Mouse (Mus musculus) lung, embryonic 15.5 days (tissue): ENCODE results near the gene Slc35c1. TPM values are rescaled to one million over a fixed set of nuclear protein-coding genes. Genes with fewer than 3 reads are reported as not detected.
"Not testable (repeated sequence)": the region's sequence is repeated elsewhere in the genome, so short reads cannot be mapped to it uniquely, and the experiment has no call there.

Source experiments
- ATAC-seq: fragments of 200-750 bp; cut with Nextera tagmentation; 2 replicates; pipeline ENCODE4 v1.8.0; 2017; ENCODE audit warnings: moderate number of reproducible peaks, borderline replicate concordance; ENCODE audit not compliant: low FRiP score, low TSS enrichment; ENCODE audit errors: extremely low read depth
- H3K27ac ChIP-seq: fragments of 300-500 bp; sonication (generic); 2 replicates; pipeline ENCODE4 v1.5.1; 2015; ENCODE audit warnings: moderate library complexity, mild to moderate bottlenecking, inconsistent platforms
- H3K27me3 ChIP-seq: fragments of 300-500 bp; sonication (generic); 2 replicates; pipeline ENCODE4 v1.6.1; 2015; ENCODE audit warnings: inconsistent platforms
- H3K36me3 ChIP-seq: fragments of 300-500 bp; sonication (generic); 2 replicates; pipeline ENCODE4 v1.6.1; 2015; ENCODE audit warnings: inconsistent platforms
- H3K4me1 ChIP-seq: fragments of 300-500 bp; sonication (generic); 2 replicates; pipeline ENCODE4 v1.6.1; 2015; ENCODE audit warnings: inconsistent platforms
- H3K4me2 ChIP-seq: fragments of 300-500 bp; sonication (generic); 2 replicates; pipeline ENCODE4 v1.6.1; 2015; ENCODE audit warnings: inconsistent platforms, mild to moderate bottlenecking, moderate library complexity
- H3K4me3 ChIP-seq: fragments of 300-500 bp; sonication (generic); 2 replicates; pipeline ENCODE4 v1.5.1; 2015; ENCODE audit warnings: mild to moderate bottlenecking, inconsistent platforms
- H3K9ac ChIP-seq: fragments of 300-500 bp; sonication (generic); 2 replicates; pipeline ENCODE4 v1.6.1; 2015; ENCODE audit warnings: inconsistent platforms
- H3K9me3 ChIP-seq: fragments of 300-500 bp; sonication (generic); 2 replicates; pipeline ENCODE4 v1.6.1; 2016; ENCODE audit warnings: inconsistent platforms
- WGBS: fragments of 180-500 bp; shearing (Covaris S2); methylation state at CpG from one replicate; pipeline ENCODE4 v1.1.7; 2015; 5-methylcytosine and 5-hydroxymethylcytosine counted together
- polyA plus RNA-seq: library from polyadenylated mRNA; unstranded; fragments of >200 nt; fragmentation: Nextera tagmentation; extraction: Ambion mirVana; gene quantifications from 2 replicates; pipeline ENCODE4 v1.2.1, GENCODE M21; 2015

Gene Slc35c1
- polyA plus RNA-seq, 1 experiment from 2014 or later = 16.7 TPM

DNA sequence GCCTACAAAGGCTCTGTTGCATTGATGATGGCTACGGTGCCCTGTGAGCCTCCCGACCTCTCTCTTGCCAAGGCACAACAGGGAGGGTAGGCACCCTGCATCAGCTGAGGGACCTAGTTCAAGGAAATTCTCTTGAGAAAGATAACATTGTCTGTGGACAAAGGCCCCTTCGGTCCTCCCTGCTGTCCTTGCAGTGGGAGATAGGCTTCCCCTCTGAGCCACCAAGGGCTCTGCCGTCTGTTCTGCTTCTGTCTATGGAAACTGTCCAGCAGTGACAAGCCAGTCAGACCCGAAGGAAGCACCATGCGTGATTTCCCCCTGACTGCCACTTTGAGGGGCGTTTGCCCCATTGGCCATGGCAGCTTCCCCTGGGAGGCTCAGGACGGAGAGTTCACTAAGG lies 27.5 kb upstream of the Slc35c1 start:
- no peaks in the 10 kb centered on the region for H3K36me3 ChIP-seq
- H3K9me3 ChIP-seq = no peaks in the 10 kb centered on the region
- H3K9ac ChIP-seq = no peak overlapping the region
- peaks cover 21% of the 10 kb centered on the region for H3K4me1 ChIP-seq
- 73% methylated on average over 8 of the region's 8 CpGs for WGBS
- ATAC-seq = no peak
- H3K4me2 ChIP-seq = no peak overlapping the region
- no peak overlapping the region for H3K27ac ChIP-seq
- H3K27me3 ChIP-seq = peaks cover 31% of the 10 kb centered on the region
- no peak overlapping the region for H3K4me3 ChIP-seq

DNA sequence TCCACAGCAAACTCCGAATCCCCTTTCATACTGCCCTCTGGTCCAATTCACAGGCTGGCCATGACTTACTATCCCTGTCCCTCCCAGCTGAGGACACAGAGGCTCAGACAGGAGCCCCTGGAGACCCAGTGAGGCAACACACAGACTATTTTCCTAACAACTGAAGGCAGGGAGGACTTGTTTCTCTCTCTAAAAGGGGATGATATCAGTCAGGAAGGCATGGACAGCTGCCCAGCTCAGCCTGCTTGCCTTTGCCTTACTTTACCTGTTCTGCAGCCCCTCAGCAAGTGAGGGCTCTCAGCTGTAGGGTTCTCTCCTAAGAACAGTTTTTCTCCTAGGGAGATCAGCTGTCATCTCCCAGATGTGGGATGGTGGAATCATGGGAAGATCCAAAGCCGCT lies 26.6 kb upstream of the Slc35c1 start:
- Histone ChIP-seq H3K27me3 (peaks cover 32% of the 10 kb centered on the region), H3K4me1 (peaks cover 17% of the 10 kb centered on the region), H3K4me2 (no peak overlapping the region), H3K27ac (no peak overlapping the region), H3K9me3 (no peaks in the 10 kb centered on the region), H3K9ac (no peak overlapping the region), H3K36me3 (no peaks in the 10 kb centered on the region), H3K4me3 (no peak overlapping the region)
- WGBS = 49% methylated on average over 2 of the region's 2 CpGs
- no peak for ATAC-seq

DNA sequence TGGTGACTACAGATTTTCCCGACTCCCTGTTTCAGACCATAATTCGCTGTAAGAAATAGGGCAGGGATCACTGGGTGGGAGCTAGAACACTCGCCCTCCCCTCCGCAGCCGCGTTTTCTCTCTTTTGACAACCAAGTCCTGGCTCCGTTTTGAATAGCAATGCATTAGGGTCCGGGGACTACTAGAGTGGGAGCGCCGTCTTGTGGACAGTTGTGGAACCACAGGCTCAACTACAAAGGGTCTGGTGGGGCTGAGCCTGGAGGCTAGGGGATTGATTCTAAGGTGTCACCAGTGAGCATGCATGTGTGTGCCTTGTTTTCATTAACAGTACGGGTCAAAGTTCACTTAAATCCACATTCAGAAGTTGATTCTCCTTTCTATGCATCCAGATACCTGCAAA lies 26.1 kb upstream of the Slc35c1 start:
- ATAC-seq = no peak; the same call in 1 of the 2 replicates
- Histone ChIP-seq H3K36me3 (no peaks in the 10 kb centered on the region), H3K27ac (no peak overlapping the region), H3K9me3 (no peaks in the 10 kb centered on the region), H3K4me1 (peaks cover 12% of the 10 kb centered on the region), H3K4me2 (peak overlapping the region; percentile 37), H3K4me3 (no peak overlapping the region), H3K27me3 (peaks cover 32% of the 10 kb centered on the region), H3K9ac (no peak overlapping the region)
- 3% methylated on average over 11 of the region's 11 CpGs for WGBS

DNA sequence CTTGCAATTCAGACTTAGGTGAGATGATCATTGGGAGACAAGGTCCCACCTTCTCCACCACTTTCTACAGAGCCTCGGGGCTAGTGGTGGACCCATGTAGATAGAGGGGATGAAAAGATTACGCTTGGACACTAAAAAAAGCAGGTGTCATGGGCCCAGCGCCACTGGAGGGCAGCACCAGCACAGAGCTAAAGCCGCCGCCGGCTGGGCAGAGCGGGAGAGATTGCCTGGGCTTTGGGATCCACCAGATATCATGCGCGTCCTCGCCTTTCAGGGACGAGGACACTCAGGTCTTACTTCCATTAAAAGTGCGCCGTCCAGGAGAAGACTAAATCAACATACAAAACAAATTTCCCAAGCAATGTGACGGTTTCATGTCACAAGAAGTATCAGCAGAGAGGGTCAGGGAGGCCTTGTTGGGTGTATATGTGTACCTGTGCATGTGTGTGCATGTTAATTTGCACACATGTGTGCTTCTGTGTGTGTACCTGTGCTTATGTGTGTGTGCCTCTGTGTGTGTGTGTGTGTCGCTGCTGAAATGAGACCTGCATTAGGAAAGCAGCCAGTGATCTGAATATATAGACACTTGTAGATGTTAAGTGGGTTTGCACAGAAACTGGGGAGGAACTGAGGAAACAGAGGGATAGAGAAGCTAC lies 25.4 kb upstream of the Slc35c1 start:
- 7% methylated on average over 15 of the region's 15 CpGs for WGBS
- Histone ChIP-seq H3K9me3 (no peaks in the 10 kb centered on the region), H3K4me1 (peaks cover 9% of the 10 kb centered on the region; the same call in 1 of the 2 replicates), H3K36me3 (no peaks in the 10 kb centered on the region), H3K9ac (no peak overlapping the region), H3K4me3 (no peak overlapping the region), H3K4me2 (peak overlapping the region; percentile 37), H3K27ac (no peak overlapping the region), H3K27me3 (peaks cover 32% of the 10 kb centered on the region)
- ATAC-seq = no peak

DNA sequence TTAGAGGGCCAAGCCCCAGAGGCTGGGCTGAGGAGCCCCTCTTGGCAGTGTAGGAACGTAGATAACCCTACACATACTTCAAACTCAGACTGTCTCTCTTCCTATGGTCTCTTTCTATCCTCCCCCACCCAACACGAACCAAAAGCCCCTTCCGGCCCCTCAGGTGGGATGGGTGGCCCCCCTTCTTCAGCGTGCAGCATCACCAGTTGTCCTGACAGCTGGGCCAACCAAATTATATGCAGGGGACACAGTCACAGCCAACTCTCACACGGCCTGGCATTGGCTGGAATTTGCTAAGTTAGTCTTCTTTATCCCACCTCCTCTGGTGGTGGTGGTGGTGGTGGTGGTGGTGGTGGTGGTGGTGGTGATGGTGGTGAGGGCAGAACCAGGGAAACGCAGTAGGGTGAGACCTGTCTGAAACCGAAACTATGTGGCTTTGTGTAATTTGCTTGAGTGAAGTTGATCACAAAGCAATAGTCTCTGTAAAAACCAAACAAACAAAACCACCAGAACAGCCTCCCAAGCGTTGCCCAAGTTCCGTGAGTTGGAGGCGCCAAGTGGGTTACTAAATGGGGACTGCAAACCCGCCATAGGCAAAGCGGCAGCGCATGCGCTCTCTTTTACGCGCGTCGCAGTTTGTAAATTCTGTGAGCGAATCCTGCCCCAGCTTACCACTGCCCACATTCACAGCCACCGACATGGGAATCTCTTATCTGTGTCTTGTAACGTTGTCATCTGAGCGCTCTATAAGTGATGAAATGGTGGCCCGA lies 24.1 kb upstream of the Slc35c1 start:
- Histone ChIP-seq H3K4me1 (peaks cover 9% of the 10 kb centered on the region; the same call in 1 of the 2 replicates), H3K27ac (no peak overlapping the region), H3K9me3 (no peaks in the 10 kb centered on the region), H3K9ac (no peak overlapping the region), H3K27me3 (peaks cover 32% of the 10 kb centered on the region), H3K4me3 (peak overlapping the region; percentile 21; the same call in 1 of the 2 replicates), H3K36me3 (no peaks in the 10 kb centered on the region), H3K4me2 (peak overlapping the region; percentile 44)
- 25% methylated on average over 23 of the region's 23 CpGs for WGBS
- no peak for ATAC-seq

DNA sequence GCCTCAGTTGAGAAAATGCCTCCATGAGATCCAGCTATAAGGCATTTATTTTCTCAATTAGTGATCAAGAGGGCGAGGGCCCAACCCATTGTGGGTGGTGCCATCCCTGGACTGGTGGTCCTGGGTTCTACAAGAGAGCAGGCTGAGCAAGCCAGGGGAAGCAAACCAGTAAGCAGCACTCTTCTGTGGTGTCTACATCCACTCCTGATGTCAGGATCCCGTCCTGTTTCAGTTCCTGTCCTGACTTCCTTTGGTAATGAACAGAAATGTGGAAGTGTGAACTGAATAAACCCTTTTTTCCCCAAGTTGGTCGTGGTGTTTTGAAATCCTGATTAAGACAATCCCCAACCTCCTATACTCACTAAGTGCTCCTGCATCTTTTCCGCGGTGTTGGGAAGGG lies 23.2 kb upstream of the Slc35c1 start:
- Histone ChIP-seq H3K4me1 (peaks cover 9% of the 10 kb centered on the region; the same call in 1 of the 2 replicates), H3K36me3 (no peaks in the 10 kb centered on the region), H3K9me3 (no peaks in the 10 kb centered on the region), H3K27ac (no peak overlapping the region), H3K4me2 (no peak overlapping the region), H3K4me3 (no peak overlapping the region), H3K27me3 (peaks cover 32% of the 10 kb centered on the region), H3K9ac (no peak overlapping the region)
- ATAC-seq = no peak
- 38% methylated on average over 5 of the region's 5 CpGs for WGBS

DNA sequence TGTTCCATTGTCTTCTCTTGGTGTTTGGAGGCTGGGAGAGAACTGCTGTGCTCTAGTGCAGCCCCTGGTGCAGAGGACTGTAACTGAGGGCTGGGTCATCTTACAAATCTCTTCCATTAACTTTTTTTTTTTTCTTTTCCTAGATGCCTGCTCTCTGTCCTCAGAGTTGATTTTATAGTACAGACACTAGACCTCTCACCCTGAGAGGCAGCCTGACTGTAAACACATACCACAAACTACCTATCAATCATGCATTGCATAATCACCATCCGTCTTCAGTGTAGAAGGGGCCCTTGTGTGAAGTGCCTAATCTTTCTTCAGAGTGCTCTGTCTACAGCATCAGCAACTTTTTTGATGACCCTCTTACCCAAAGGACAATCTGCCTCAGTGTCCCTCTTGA lies 22.2 kb upstream of the Slc35c1 start:
- no peak for ATAC-seq
- H3K4me1 ChIP-seq = peaks cover 15% of the 10 kb centered on the region
- H3K4me3 ChIP-seq = no peak overlapping the region
- no peaks in the 10 kb centered on the region for H3K9me3 ChIP-seq
- H3K27me3 ChIP-seq = peaks cover 32% of the 10 kb centered on the region
- 9% methylated on average over 1 of the region's 1 CpGs for WGBS
- no peak overlapping the region for H3K27ac ChIP-seq
- no peak overlapping the region for H3K4me2 ChIP-seq
- no peak overlapping the region for H3K9ac ChIP-seq
- no peaks in the 10 kb centered on the region for H3K36me3 ChIP-seq

DNA sequence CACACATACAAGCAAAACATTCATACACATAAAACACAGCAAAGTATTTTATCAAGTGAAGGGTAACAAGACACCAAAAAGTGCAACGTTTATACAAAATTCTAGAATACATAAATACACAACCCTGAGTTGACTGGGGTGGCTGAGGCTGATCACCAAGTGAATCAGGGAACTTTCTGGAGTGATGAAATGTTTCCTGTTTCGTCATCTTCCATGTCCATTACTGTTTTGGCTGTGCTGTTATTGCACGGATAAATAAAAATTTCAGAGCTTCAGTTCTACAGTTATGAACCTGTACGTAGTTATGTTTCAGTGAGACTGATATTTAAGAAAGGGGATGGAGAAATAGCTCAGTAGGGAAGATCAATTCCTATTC lies 18.0 kb upstream of the Slc35c1 start:
- Histone ChIP-seq H3K27me3 (peaks cover 7% of the 10 kb centered on the region), H3K4me1 (peaks cover 7% of the 10 kb centered on the region; the same call in 1 of the 2 replicates), H3K27ac (peak overlapping the region; percentile 35), H3K9ac (no peak overlapping the region), H3K9me3 (no peaks in the 10 kb centered on the region), H3K4me3 (no peak overlapping the region), H3K4me2 (no peak overlapping the region), H3K36me3 (no peaks in the 10 kb centered on the region)
- ATAC-seq = 0 out of 2 replicates have a peak, but pooled peaks have one; percentile 8
- WGBS = 61% methylated on average over 4 of the region's 4 CpGs

DNA sequence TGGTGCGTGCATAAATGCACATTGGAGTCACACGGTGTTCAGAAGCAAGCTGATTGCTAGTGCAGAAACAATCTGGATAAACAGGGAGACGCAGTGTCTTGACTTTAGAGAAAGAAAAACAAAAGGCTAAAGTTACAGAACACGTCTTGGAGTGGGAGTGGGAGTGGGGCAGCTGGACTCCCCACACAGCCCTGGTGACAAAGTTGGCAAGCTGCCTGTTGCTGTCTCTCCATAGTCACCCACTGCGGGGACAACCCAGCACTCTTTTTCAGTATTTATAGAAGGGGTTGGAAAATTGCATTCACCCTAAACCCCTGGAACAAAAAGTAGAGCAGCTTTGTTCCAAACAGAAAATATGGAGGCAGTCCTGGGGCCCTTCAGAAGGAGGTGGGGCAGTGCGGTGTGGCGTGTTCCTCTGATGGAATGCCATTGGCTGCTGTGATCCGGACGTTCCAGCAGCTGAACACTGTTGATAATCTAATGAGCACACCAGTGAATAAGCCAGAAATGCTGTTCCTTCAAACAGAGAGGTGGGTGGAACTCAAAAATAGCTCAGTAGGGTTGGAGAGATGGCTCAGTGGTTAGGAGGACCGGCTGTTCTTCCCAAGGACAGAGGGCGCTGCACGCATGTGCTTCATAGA lies 17.5 kb upstream of the Slc35c1 start:
- Histone ChIP-seq H3K9me3 (no peaks in the 10 kb centered on the region), H3K4me3 (no peak overlapping the region), H3K4me2 (no peak overlapping the region), H3K4me1 (peaks cover 7% of the 10 kb centered on the region; the same call in 1 of the 2 replicates), H3K27me3 (peaks cover 2% of the 10 kb centered on the region), H3K27ac (peak overlapping the region; percentile 35), H3K9ac (no peak overlapping the region), H3K36me3 (no peaks in the 10 kb centered on the region)
- 49% methylated on average over 12 of the region's 12 CpGs for WGBS
- peak; percentile 78; the same call in 1 of the 2 replicates for ATAC-seq

DNA sequence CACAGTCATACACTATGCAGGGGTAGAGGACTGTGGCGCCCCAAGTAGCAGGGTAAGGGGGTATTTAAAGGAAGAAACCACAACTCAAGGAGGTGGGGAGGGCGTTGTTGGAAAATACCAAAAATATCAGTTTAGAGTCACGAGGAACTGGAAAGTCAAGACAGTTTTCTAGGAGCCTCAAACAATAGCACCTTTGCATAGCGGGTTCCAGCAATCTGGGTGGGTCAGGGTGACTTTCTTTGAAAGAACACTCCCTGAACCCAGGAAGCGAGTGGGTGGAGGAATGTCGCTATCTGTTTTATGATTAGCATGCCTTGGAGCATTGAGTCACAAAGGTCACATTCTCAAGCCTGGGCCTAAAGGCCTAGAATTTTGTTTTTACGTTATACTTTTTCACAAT lies 16.2 kb upstream of the Slc35c1 start:
- not testable (repeated sequence) for H3K9ac ChIP-seq, ATAC-seq, H3K4me2 ChIP-seq, H3K4me1 ChIP-seq, H3K36me3 ChIP-seq, H3K27me3 ChIP-seq, H3K9me3 ChIP-seq, H3K4me3 ChIP-seq, H3K27ac ChIP-seq
- WGBS = 79% methylated on average over 7 of the region's 7 CpGs

DNA sequence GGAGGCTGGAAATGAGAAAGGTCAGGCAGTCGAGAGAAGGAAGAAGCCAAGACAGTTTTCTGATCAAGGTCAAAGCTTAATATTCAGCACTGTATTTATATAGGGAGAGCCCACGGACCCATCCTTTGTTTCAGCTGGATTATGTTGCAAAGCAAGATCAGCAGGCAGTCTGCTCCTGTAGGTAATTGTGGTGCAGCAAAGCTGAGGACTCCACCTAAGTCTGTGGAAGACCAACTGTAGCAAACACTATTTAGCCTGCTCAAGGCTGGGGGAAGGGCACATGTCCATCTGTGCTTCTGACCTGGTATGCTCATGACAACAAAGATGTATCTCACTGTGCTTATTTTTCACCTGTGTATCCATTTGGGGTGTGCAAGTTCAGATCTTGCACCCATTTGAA lies 15.4 kb upstream of the Slc35c1 start:
- 67% methylated on average over 2 of the region's 2 CpGs for WGBS

DNA sequence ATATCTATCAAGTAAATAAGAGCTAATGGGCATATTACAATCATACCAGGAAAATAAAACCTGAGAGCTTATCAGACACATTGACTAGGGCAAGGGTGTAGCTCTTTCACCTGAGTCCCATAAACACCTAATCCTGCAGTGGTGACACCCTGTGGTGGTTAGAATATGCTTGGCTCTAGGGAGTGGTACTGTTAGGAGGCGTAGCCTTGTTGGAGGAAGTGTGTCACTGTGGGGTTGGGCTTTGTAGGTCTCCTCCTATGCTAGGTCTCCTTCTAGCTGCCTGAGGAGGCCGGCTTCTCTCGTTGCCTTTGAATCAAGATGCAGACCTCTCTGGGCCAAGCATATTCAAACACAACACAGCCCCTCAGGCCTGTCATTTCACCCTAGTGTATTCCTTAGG lies 14.6 kb upstream of the Slc35c1 start:
- Histone ChIP-seq H3K4me1 (peaks cover 7% of the 10 kb centered on the region; the same call in 1 of the 2 replicates), H3K4me2 (no peak overlapping the region), H3K9ac (no peak overlapping the region), H3K4me3 (no peak overlapping the region), H3K36me3 (no peaks in the 10 kb centered on the region), H3K27ac (no peak overlapping the region), H3K27me3 (no peaks in the 10 kb centered on the region), H3K9me3 (no peaks in the 10 kb centered on the region)
- ATAC-seq = no peak
- 69% methylated on average over 3 of the region's 3 CpGs for WGBS

More for the DNA sequence above, 15.4 kb upstream of the Slc35c1 start:
- H3K36me3 ChIP-seq = no peaks in the 10 kb centered on the region
- no peak overlapping the region for H3K27ac ChIP-seq
- no peaks in the 10 kb centered on the region for H3K27me3 ChIP-seq
- H3K9ac ChIP-seq = no peak overlapping the region
- peaks cover 7% of the 10 kb centered on the region; the same call in 1 of the 2 replicates for H3K4me1 ChIP-seq
- no peaks in the 10 kb centered on the region for H3K9me3 ChIP-seq
- H3K4me3 ChIP-seq = no peak overlapping the region
- no peak overlapping the region for H3K4me2 ChIP-seq
- ATAC-seq = no peak
